Mouse (Mus musculus) lung, postnatal 0 days (tissue): ENCODE measurements around the gene Col8a2.

ENCODE experiments used
- CTCF ChIP-seq: IDR thresholded peaks from 2 replicates; pipeline ENCODE4 v1.5.1; 2016; ENCODE audit warnings: antibody characterized with exemption, mild to moderate bottlenecking
- EP300 ChIP-seq: IDR thresholded peaks from 2 replicates; pipeline ENCODE4 v1.6.1; 2016; ENCODE audit warnings: antibody characterized with exemption, mild to moderate bottlenecking, control low read depth

DNA sequence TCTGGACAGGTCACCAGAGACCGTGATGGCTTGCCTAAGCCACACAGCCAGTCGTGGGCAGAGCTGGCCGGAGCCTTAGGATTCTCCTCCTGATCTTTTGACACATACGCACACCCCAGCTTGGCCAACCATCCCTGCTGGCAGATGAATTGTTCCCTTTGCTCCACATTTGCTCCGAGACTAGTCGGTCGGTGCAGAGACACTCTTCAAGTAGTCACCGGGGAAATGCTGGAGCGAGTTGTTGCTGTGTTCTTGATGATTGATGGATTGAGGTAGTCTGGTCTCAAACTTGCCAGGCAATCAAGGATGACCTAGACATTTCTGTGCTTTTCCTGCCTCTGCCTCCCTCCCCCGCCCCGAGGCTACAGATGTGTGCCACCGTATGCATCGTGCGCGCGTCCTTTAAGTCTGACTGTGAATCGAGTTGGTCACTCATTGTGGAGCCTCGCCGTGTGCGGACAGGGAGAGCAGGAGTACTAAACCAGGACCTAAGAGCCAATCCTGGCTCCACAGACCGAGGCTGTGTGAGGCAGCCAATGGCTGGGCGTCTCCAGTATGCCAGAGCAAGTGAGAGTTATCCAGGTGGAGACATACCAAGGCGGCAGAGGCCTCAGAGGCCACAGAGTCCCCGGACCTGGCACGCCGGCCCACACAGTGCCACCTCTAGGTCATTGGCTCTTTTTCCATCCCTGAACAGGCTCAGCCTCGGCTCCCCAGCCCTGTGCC, 15.2 kb downstream of the Col8a2 start:
- TF ChIP-seq EP300, result no peak
- TF ChIP-seq CTCF, result no peak
